Mouse (Mus musculus): ENCODE data around the gene Cenps.

- TF ChIP-seq CTCF (IDR thresholded peaks at IDR 0.05) (no peak), EP300 (IDR thresholded peaks at IDR 0.05) (no peak)
Observed at GRCm38 (mm10) chr4:149149196-149149595, 11.8 kb upstream of the Cenps start.

All from lung, postnatal 0 days (tissue).